Mouse (Mus musculus): ENCODE results near the gene Ptgir. TPM values are rescaled to one million over a fixed set of nuclear protein-coding genes. Genes with fewer than 3 reads are reported as not detected.
"Not testable (repeated sequence)": the region's sequence is repeated elsewhere in the genome, so short reads cannot be mapped to it uniquely, and the experiment has no call there.

The Ptgir gene
- polyA plus RNA-seq, 1 experiment from 2014 or later, result 0.13 TPM

GRCm38 (mm10) chr7:16947349-16947895 is 41.1 kb downstream of the Ptgir start:
- ATAC-seq (replicated peaks), result no peak
- peak overlapping the region; percentile 73 for H3K9ac ChIP-seq (replicated peaks)
- H3K4me3 ChIP-seq, result peak overlapping the region; percentile 60
- peak overlapping the region; percentile 78 for H3K4me2 ChIP-seq (replicated peaks)
- no peaks in the 10 kb centered on the region for H3K36me3 ChIP-seq
- H3K27ac ChIP-seq (replicated peaks), result peak overlapping the region; percentile 88
- H3K4me1 ChIP-seq, result peaks cover 77% of the 10 kb centered on the region
- no peaks in the 10 kb centered on the region for H3K9me3 ChIP-seq
- WGBS, result 11% methylated on average over 22 of the region's 22 CpGs
- no peaks in the 10 kb centered on the region; the same call in 1 of the 2 replicates for H3K27me3 ChIP-seq

GRCm38 (mm10) chr7:16947959-16948361 is 41.7 kb downstream of the Ptgir start:
- peak overlapping the region; percentile 73 for H3K9ac ChIP-seq (replicated peaks)
- no peaks in the 10 kb centered on the region for H3K36me3 ChIP-seq
- H3K9me3 ChIP-seq, result no peaks in the 10 kb centered on the region
- ATAC-seq (replicated peaks), result no peak
- H3K4me1 ChIP-seq, result peaks cover 74% of the 10 kb centered on the region
- H3K4me3 ChIP-seq, result peak overlapping the region; percentile 60
- H3K27me3 ChIP-seq, result no peaks in the 10 kb centered on the region; the same call in 1 of the 2 replicates
- WGBS, result 3% methylated on average over 4 of the region's 4 CpGs
- H3K27ac ChIP-seq (replicated peaks), result peak overlapping the region; percentile 88
- peak overlapping the region; percentile 78 for H3K4me2 ChIP-seq (replicated peaks)

- peaks cover 64% of the 10 kb centered on the region for H3K4me1 ChIP-seq
- 51% methylated on average over 8 of the region's 8 CpGs for WGBS
Measured at GRCm38 (mm10) chr7:16948923-16949458, 42.7 kb downstream of the Ptgir start.

GRCm38 (mm10) chr7:16949908-16950841 is 43.9 kb downstream of the Ptgir start:
- peaks cover 55% of the 10 kb centered on the region for H3K4me1 ChIP-seq
- ATAC-seq (replicated peaks), result peak; percentile 65
- no peaks in the 10 kb centered on the region for H3K9me3 ChIP-seq
- H3K4me3 ChIP-seq, result peak overlapping the region; percentile 60
- peak overlapping the region; percentile 78 for H3K4me2 ChIP-seq (replicated peaks)
- WGBS, result 12% methylated on average over 29 of the region's 29 CpGs
- no peaks in the 10 kb centered on the region; the same call in 1 of the 2 replicates for H3K27me3 ChIP-seq
- H3K9ac ChIP-seq (replicated peaks), result peak overlapping the region; percentile 49
- no peaks in the 10 kb centered on the region for H3K36me3 ChIP-seq
- peak overlapping the region; percentile 67 for H3K27ac ChIP-seq (replicated peaks)

More at GRCm38 (mm10) chr7:16948923-16949458, 42.7 kb downstream of the Ptgir start:
- peak overlapping the region; percentile 60 for H3K4me3 ChIP-seq
- no peak for ATAC-seq (replicated peaks)
- no peaks in the 10 kb centered on the region; the same call in 1 of the 2 replicates for H3K27me3 ChIP-seq
- H3K27ac ChIP-seq (replicated peaks), result peak overlapping the region; percentile 67
- no peaks in the 10 kb centered on the region for H3K9me3 ChIP-seq
- 0 out of 2 replicates have a peak overlapping the region, but pooled peaks have one; percentile 73 for H3K9ac ChIP-seq (replicated peaks)
- no peaks in the 10 kb centered on the region for H3K36me3 ChIP-seq
- peak overlapping the region; percentile 78 for H3K4me2 ChIP-seq (replicated peaks)

- Histone ChIP-seq H3K36me3 (no peaks in the 10 kb centered on the region), H3K27ac (replicated peaks) (peak overlapping the region; percentile 67), H3K4me3 (no peak overlapping the region), H3K4me2 (replicated peaks) (no peak overlapping the region), H3K9ac (replicated peaks) (no peak overlapping the region), H3K4me1 (peaks cover 48% of the 10 kb centered on the region), H3K27me3 (no peaks in the 10 kb centered on the region; the same call in 1 of the 2 replicates), H3K9me3 (no peaks in the 10 kb centered on the region)
- WGBS, result 29% methylated on average over 18 of the region's 18 CpGs
- peak; percentile 49 for ATAC-seq (replicated peaks)
Measured at GRCm38 (mm10) chr7:16950861-16951635, 44.8 kb downstream of the Ptgir start.

GRCm38 (mm10) chr7:16953776-16954175 is 47.5 kb downstream of the Ptgir start:
- H3K4me1 ChIP-seq, result peaks cover 45% of the 10 kb centered on the region
- H3K4me3 ChIP-seq; H3K27me3 ChIP-seq; H3K27ac ChIP-seq (replicated peaks); H3K36me3 ChIP-seq; H3K9me3 ChIP-seq; ATAC-seq (replicated peaks); H3K9ac ChIP-seq (replicated peaks); H3K4me2 ChIP-seq (replicated peaks): not testable (repeated sequence)
- WGBS, result 67% methylated on average over 2 of the region's 2 CpGs

GRCm38 (mm10) chr7:16955712-16956111 is 49.4 kb downstream of the Ptgir start:
- H3K27ac ChIP-seq (replicated peaks), result peak overlapping the region; percentile 93
- H3K4me1 ChIP-seq, result peaks cover 45% of the 10 kb centered on the region
- H3K9me3 ChIP-seq, result no peaks in the 10 kb centered on the region
- H3K27me3 ChIP-seq, result no peaks in the 10 kb centered on the region
- H3K4me3 ChIP-seq, result no peak overlapping the region
- H3K9ac ChIP-seq (replicated peaks), result no peak overlapping the region
- H3K36me3 ChIP-seq, result no peaks in the 10 kb centered on the region
- 82% methylated on average over 4 of the region's 4 CpGs for WGBS
- H3K4me2 ChIP-seq (replicated peaks), result no peak overlapping the region
- ATAC-seq (replicated peaks), result no peak

- peak; percentile 76 for ATAC-seq (replicated peaks)
Measured at GRCm38 (mm10) chr7:16956410-16957265, 50.3 kb downstream of the Ptgir start.

GRCm38 (mm10) chr7:16959539-16960187 is 53.4 kb downstream of the Ptgir start, which contains the start of gene Pnmal1:
TSS of gene Pnmal1 (plus strand) at chr7:16959679.
- Histone ChIP-seq H3K4me3 (peak within 1 kb of the TSS; percentile 46), H3K4me1 (peaks cover 56% of the 10 kb centered on the region), H3K9ac (replicated peaks) (peak within 1 kb of the TSS; percentile 51), H3K27me3 (no peaks in the 10 kb centered on the region), H3K9me3 (no peaks in the 10 kb centered on the region), H3K4me2 (replicated peaks) (peak within 1 kb of the TSS; percentile 80), H3K27ac (replicated peaks) (peak within 1 kb of the TSS; percentile 91), H3K36me3 (no peaks in the 10 kb centered on the region)
- ATAC-seq (replicated peaks), result peak; percentile 93
- 9% methylated on average over 17 of the region's 17 CpGs for WGBS

More at GRCm38 (mm10) chr7:16956410-16957265, 50.3 kb downstream of the Ptgir start:
- Histone ChIP-seq H3K4me2 (replicated peaks) (peak overlapping the region; percentile 34), H3K4me1 (peaks cover 52% of the 10 kb centered on the region), H3K4me3 (peak overlapping the region; percentile 16; the same call in 1 of the 2 replicates), H3K9ac (replicated peaks) (0 out of 2 replicates have a peak overlapping the region, but pooled peaks have one; percentile 23), H3K27me3 (no peaks in the 10 kb centered on the region), H3K36me3 (no peaks in the 10 kb centered on the region), H3K27ac (replicated peaks) (peak overlapping the region; percentile 93), H3K9me3 (no peaks in the 10 kb centered on the region)
- WGBS, result 32% methylated on average over 15 of the region's 15 CpGs

All from forebrain, embryonic 15.5 days (tissue).